Mouse (Mus musculus) ovary, postnatal 36 days (tissue): ENCODE measurements around the gene Tiam2.
A peak's percentile ranks its signal among the peaks of the same experiment; 100 is the strongest.

ENCODE experiments used
- DNase-seq: peaks from one replicate; pipeline ENCODE4 v3.0.0; 2022; ENCODE audit warnings: low spot score, mixed read lengths

Gene Tiam2

GRCm38 (mm10) chr17:3451077-3451476 is 124.7 kb downstream of the Tiam2 start:
- peak; percentile 53 for DNase-seq

- DNase-seq = no peak
Observed at GRCm38 (mm10) chr17:3452571-3453311, 126.4 kb downstream of the Tiam2 start.

DNA sequence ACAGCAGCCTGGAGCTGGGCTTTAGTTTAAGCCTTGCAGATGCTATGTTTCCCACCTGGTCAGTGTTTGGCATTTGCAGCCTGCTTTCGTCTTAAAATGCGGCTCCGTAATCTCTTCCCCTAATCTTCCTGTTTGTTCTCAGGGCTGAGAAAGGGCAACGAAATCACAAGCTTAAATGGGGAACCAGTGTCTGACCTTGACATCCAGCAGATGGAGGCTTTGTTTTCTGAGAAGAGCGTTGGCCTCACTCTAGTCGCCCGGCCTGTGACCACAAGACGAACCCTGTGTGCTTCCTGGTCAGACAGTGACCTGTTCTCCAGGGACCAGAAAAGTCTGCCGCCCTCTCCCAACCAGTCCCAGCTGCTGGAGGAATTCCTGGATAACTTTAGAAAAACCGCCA is 127.6 kb downstream of the Tiam2 start:
- DNase-seq = no peak

GRCm38 (mm10) chr17:3454850-3455249 is 128.5 kb downstream of the Tiam2 start:
- DNase-seq = no peak

- no peak for DNase-seq
Observed at GRCm38 (mm10) chr17:3457914-3458681, 131.7 kb downstream of the Tiam2 start.

- no peak for DNase-seq
Observed at GRCm38 (mm10) chr17:3465861-3466260, 139.5 kb downstream of the Tiam2 start.

- DNase-seq = no peak
Observed at GRCm38 (mm10) chr17:3466681-3467080, 140.3 kb downstream of the Tiam2 start.

- DNase-seq = no peak
Observed at GRCm38 (mm10) chr17:3467636-3468324, 141.4 kb downstream of the Tiam2 start.

DNA sequence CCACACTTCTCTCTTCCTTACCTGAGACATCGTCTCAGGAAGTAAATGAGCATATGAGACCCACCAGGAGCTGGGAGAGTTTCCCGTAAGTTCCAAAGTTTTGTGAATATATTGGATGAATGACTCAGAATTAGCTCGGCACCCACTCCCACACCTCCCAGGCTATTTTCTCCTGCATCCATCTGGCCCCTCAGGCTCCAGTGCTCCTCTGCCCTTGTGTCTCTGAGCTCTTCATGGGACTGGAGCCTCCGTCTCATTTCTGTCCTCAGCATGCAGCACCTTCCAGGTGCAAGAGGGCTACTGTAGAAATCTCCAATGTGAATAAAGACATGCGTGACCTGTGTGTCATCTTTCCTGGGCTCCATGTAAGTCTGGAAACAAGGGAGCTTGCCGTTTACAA is 145.6 kb downstream of the Tiam2 start:
- DNase-seq = no peak

GRCm38 (mm10) chr17:3476546-3476945 is 150.2 kb downstream of the Tiam2 start:
- DNase-seq = no peak

DNA sequence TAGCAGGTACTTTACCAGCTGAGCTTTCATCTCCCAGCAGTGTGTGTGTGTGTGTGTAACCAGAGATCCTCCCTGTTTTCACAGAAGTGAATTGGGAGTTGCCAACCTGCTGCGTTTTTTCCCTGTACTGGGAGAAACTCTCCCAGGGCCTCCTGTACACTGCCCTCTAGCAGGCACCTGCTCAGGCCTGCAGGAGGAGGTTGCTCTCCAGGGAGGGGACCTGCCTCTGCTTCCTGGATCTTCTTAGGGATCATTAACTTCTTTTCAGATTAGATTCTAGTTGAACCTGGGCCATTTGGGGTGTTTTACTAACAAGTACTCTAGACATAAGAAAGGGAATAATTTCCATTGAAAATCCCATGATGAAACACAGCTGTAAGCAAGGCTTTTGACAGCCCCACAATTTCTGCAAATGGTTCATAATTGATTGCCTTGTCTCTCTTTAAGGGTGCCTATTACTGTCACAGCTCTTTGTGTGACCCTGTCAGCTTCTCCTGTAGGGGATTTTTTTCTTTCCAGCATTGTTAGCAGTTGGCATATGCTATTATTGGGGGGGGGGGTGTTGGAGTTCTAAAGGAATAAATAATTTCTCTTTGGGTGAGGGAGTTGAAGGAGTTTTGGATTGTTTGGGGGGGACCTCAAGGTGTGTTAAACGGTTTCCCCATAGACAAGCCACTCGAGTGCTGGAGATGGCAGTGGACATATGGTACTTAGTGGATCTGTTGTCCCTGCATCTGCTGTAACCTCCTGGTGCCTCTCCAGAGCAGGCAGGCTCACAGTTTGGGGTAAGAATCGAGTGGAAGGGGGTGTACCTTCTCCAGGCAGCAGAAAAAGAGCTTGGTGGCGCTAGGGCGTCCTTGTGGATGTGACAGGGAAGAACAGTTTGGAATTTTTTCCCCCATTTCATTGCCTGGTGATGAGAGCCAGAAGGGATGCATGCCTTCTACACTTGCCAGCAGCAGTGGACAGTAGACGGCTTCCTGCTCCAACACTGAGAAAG is 155.5 kb downstream of the Tiam2 start:
- no peak for DNase-seq

- no peak for DNase-seq
Observed at GRCm38 (mm10) chr17:3483091-3483490, 156.7 kb downstream of the Tiam2 start.

GRCm38 (mm10) chr17:3485851-3486250 is 159.5 kb downstream of the Tiam2 start:
- no peak for DNase-seq

- no peak for DNase-seq
Observed at GRCm38 (mm10) chr17:3487211-3487610, 160.8 kb downstream of the Tiam2 start.

DNA sequence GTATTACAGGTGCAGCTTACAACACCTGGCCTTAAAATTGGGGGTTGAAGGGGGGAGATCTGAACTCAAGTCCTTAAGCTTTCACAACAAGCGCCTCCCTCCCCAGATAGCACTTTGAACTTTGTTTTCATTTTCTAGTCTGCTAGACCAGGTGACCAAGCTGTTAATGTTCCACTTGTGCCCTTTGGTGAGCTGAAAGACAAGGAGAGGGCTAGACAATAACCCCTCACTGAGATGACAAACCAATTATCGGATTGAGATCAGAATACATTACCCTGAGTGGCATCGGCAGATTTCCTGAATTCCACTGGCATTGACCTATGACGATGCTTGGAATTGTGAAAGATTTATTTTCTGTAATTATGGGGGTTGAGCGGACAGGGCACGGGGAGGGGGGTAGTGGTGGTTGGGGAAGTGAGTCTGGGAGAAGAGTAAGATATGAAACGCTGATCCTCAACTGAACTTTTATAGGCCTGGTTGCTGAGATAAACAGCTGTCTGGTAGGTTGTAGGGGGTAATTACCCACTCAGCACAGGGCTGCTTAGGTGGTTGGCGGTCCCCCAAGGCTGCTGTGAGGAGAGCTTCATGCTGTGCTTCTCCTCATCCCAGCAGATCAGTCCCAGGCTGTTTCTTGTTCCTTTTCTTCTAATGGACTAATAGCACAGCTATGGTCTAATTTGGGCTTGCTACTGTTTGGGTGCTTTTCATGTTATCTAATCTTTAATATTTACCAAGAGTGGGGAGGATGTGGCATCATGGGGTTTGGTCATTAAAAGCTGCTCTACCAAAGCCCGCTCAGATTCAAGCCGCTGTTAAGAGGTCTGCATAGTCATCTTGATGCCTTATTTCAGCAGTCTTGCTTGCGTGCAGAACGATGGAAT is 161.6 kb downstream of the Tiam2 start:
- DNase-seq = no peak

DNA sequence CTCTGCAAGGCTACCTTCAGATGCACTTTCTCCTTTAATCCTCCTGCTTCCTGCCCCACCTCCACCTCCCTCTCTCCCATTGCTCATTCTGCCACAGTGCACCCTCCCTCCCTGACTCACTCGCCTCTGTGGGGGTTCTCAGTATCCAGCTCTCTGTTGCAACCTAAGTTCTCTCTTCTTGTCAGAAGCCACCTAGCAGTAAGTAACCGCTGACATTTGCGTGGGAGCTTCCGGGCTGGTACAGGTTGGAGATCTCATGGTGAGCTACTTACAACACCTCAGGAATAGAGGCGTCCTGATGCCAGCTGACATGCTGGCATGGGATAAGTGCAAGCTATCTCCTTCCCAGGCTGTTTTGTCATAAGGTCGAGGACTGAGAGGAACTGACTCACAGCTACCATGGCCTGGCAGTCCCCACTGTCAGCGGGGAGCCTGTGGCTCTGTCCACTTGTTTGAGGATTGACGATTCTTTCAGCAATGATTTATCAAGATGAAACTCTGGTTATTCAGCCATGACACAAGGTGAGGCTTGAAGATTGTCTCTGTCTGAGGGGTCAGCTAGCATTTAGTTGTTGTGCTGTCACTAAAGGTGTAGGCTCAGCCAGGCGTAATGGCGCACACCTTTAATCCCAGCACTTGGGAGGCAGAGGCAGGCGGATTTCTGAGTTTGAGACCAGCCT is 164.0 kb downstream of the Tiam2 start:
- no peak for DNase-seq

DNA sequence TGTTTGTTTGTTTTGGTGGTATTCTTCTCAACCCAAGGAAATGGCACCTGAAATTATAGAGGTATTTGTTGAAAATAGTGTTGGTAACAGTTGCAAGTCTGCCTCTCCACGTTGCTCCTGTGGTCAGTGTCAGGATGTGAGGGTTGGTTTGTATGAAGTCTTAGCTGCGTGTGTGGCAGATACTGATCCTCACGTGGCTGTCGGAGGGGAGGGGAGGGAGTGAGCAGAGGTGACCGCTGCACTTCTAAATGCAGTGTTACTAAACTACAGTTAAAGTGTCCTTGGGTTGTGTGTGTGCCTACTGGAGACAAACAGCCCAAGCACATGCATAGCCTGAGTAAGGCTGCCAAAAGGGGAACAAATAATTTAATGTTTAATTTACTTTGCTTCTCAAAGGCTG is 164.7 kb downstream of the Tiam2 start:
- DNase-seq = no peak

- no peak for DNase-seq
Observed at GRCm38 (mm10) chr17:3491667-3492066, 165.3 kb downstream of the Tiam2 start.

- DNase-seq = no peak
Observed at GRCm38 (mm10) chr17:3495576-3495975, 169.2 kb downstream of the Tiam2 start.

DNA sequence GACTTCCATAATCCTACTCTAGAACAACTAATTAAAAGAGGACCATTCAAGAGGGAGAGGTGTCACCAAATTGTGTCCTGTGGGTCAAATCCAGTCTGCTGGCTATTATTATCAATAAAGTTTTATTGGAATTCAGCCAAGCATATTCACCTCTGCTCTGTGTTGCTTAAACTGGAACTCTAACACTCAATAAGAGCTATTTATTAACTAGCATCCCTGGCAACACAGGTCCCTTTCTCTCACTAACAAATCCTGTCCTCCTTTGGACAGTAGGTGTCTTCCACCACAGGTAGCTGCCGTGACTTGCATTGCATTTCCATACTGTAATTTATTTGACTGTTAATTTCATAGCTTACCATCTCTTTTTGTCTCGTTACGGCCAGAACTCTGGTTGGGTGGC is 169.7 kb downstream of the Tiam2 start:
- DNase-seq = no peak
